Mouse (Mus musculus) T-helper 2 cell (primary cell): Measurements from ENCODE around the gene Cd38.

ENCODE experiments used
- in situ Hi-C: fragments of 300-600 bp; cut with MboI, MseI; formaldehyde crosslinking; loops from one replicate; pipeline ENCODE4 v1.15.1; 2025; ENCODE audit warnings: high pct_unique_total_duplicates

Gene Cd38

DNA sequence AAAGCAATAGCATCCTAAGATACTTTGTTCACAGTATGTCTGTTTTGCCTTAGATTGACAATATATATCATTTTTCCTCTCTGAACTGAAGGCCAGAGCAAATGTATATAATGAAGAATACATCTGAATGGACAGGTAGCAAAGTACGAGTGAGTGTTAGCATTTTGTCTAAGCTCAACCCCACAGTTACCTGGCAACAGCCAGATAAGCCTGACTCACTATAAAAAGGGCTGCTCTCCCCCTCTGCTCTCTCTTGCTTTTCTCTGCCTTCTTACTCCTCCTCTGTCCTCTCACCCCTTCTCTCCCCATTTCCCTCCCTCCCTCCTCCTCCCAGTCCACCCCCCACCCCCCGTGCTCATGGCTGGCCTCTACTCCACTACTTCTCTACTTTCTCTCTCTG, 64.9 kb downstream of the Cd38 start:
- in situ Hi-C loops = no loop called here

DNA sequence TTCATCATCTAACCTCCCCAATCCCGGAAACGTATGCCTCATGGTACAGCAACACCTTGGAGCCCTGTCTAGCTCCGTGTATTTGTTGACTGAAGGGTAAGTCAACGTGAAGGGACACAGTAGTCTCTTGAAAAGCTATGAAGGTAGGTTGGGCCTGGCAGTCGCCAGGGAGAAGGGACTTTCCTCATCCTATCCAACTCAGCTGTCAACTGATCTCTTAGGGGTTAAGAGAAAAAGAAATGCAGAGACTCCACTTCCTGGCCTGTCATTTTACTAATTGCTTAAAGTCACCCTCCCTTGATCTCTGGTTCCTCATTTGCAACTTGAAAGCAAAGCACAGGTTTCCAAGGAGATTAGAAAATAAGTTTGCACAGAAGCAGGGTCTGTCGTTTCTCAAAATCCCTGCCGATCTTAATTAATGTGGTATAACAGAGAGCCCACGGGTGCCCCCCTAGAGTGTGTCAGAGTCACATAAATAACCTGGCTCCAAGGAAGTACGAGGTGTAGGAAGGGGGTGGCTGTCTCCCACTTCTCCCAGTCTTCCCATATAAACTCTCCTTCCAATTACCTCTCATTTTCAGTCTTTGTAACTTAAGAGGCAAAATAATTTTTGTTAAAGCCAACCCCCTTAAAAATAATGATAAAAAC, 79.1 kb downstream of the Cd38 start:
- in situ Hi-C loops = no loop called here

DNA sequence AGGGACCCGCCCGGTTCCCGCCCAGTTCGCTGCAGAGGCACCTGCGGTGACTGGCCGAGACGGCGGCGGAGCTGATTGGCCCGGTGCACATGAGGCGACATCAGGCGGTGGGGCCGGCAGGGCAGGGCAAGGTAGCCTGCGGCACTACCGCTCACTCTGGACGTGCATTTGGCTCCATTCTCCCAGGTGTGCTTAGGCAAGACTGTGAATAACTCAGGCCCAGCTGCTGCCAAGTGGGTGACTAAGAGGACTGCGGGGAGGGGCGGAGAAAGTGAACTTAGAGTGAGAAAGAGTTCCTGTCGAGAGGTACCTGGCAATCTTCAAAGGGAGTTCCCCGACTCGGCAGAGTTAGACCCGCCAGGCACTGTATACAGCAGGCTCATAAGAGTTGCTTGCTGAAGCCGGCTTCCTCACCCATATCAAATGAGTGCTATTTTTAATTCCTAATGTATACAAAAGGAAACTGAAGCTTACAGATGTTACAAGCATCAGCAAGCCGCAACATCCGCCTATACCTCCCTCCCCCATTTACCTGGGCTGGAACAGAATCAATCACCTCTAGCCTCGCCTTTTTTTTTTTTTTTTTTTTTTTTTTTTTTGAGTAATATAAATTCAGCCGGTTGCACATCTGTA, 79.9 kb downstream of the Cd38 start:
- in situ Hi-C loops = no loop called here

GRCm38 (mm10) chr5:43948748-43949275, 80.5 kb downstream of the Cd38 start:
- in situ Hi-C loops = no loop called here

- in situ Hi-C loops = no loop called here
Observed at GRCm38 (mm10) chr5:43953241-43953640, 84.9 kb downstream of the Cd38 start.

DNA sequence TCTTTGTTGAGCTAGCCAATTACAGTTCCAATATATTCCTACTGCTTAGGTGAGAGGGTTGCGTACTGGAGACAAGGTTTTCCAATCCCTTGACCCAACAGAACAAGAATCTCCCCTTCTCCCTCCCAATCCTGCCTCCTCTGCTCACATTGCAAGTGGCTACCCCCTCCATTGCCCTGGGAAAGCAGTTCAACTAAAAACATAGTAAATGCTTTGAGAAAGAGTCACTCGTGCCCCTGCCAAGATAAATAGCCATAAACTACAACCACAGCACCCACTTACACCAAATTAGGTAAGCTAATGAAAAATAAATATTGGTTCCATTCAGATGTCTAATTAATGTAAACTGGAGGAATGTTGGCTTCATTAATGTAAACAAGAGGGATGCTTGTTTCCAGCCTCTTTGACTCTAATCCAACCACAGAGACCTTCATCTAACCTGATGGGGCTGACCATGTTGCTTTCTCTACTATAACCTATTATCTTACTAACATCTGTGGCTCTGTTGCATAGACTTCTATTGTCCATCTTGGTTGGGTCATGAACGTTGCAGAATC, 91.6 kb downstream of the Cd38 start:
- in situ Hi-C loops = no loop called here

- in situ Hi-C loops = no loop called here
Observed at GRCm38 (mm10) chr5:43961056-43961455, 92.7 kb downstream of the Cd38 start.
